Mouse (Mus musculus): Measurements from ENCODE around the gene Urb2.

DNA sequence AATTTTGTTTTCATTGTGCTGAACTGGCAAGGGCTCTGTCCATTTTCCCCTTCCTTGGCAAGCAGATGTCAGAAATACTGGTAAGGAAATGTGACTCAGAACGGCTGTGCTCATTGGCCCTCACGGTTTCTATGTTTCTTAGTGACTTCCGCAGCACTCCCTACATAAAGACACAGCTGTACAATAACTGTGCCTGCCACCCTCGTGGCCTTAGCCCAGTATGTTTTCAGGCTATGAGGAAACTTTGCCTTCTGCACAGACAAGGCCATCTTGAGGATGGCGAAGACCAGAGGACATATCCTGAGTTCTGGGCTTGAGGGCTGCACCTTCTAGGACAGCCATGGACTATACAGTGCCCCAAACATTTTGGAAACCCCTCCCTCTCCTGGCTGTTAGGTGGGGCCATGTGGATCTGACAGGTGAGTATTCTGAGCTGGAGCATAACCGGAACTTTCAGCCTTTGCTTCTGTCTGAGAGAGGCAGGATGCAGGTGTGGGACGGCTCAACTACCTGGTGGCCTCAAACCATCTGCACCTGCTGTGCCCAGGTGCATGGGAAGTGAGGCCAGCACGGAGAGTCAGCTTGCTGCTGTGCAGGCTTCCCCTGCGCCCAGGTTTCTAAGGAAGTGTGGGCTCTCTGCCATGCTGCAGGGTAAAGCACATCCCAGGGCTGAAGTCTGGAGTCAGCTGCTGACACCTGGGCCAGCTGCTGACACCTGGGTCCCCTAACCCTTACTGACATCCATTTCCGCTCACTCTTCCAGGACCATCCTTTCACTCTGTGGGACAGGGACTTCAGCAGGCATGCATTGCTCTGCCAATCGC lies 35.7 kb downstream of the Urb2 start:
- TF ChIP-seq CTCF (IDR thresholded peaks at IDR 0.05; ENCODE audit: extremely low read depth, insufficient read depth, low read length): no peak
- no peak for TF ChIP-seq POLR2A (IDR thresholded peaks at IDR 0.05; ENCODE audit: extremely low read depth, insufficient read depth, low read length)
